Mouse (Mus musculus) T-helper 17 cell (primary cell): ENCODE measurements around the gene Gm6880.
"Not testable (repeated sequence)": the region's sequence is repeated elsewhere in the genome, so short reads cannot be mapped to it uniquely, and the experiment has no call there.

Experiments used
- in situ Hi-C, 2 experiments: fragments of 300-600 bp; cut with MboI, MseI; formaldehyde crosslinking; loops; 1 replicate in 1 of 2; 2 replicates in 1 of 2; pipeline ENCODE4 v1.15.1; 2025; ENCODE audit warnings: high pct_unique_total_duplicates in 2 of 2

Gene Gm6880

GRCm38 (mm10) chrX:74481349-74481885 lies at the start of gene Gm6880:
Gene Gm6880 (minus strand): TSS chrX:74481399.
- in situ Hi-C loops: loop anchor here (5.0 kb wide), 2 partner anchors 256 to 476 kb away; no protein-coding TSS in a partner anchor

- in situ Hi-C loops: not testable (repeated sequence)
Measured at GRCm38 (mm10) chrX:74517461-74517860, 36.3 kb upstream of the Gm6880 start.

GRCm38 (mm10) chrX:74497131-74497530 lies 15.9 kb upstream of the Gm6880 start:
- in situ Hi-C loops: no loop called here

GRCm38 (mm10) chrX:74452773-74453172 lies 28.4 kb downstream of the Gm6880 start:
- in situ Hi-C loops: loop anchor here in 1 of 2 experiments (25.0 kb wide), 1 partner anchor 810 kb away; no protein-coding TSS in a partner anchor

GRCm38 (mm10) chrX:74451157-74451912 lies 29.9 kb downstream of the Gm6880 start:
- in situ Hi-C loops: loop anchor here in 1 of 2 experiments (25.0 kb wide), 1 partner anchor 811 kb away; no protein-coding TSS in a partner anchor
